Mouse (Mus musculus): ENCODE measurements around the gene Frmd4b.

DNA sequence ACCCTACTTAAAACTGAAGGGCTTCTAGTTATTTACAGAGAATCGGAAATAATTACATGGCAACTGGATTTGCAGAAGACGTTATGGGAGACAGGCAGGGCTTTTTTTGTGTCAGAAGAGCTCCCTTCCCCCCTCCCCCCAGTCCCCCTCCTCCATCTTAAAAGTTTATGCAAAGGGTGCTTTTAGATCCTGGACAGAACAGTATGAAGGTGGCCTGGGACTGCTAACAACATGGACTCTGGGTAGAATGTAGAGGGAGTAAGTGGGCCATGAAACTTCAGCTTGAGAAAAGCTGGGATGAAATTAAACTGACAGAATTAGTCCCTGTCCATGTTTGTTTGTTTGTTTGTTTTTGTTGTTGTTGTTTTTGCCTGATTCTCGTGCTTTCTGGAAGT, 304.8 kb downstream of the Frmd4b start:
- TF ChIP-seq ZNF384 (IDR thresholded peaks at IDR 0.05; ENCODE audit: low read depth, low read length) (no peak), HCFC1 (IDR thresholded peaks at IDR 0.05; ENCODE audit: borderline replicate concordance, insufficient read depth, low read length) (no peak), MAFK (IDR thresholded peaks at IDR 0.05; ENCODE audit: insufficient read depth, low read depth, low read length) (no peak), CHD2 (IDR thresholded peaks at IDR 0.05; ENCODE audit: low read depth, low read length) (no peak), ZC3H11A (IDR thresholded peaks at IDR 0.05; ENCODE audit: borderline replicate concordance, low read depth, low read length) (no peak)
